Mouse (Mus musculus): Measurements from ENCODE around the gene 9930111J21Rik2.

- TF ChIP-seq POLR2A (IDR thresholded peaks at IDR 0.05; ENCODE audit: extremely low read depth, insufficient read depth, low read length) (no peak), CTCF (IDR thresholded peaks at IDR 0.05; ENCODE audit: low read depth, low read length) (no peak)
Observed at GRCm38 (mm10) chr11:49086858-49087361, 35.9 kb upstream of the 9930111J21Rik2 start.

All from liver, adult 2 months (tissue).